Mouse (Mus musculus): Measurements from ENCODE around the gene Nek3.
A peak's percentile ranks its signal among the peaks of the same experiment; 100 is the strongest.

The Nek3 gene

GRCm38 (mm10) chr8:22166080-22166603, at the start of gene Nek3:
Gene Nek3 (minus strand): TSS chr8:22166435.
- DNase-seq (ENCODE audit: low spot score in 2 of 2) = peak; percentile 64 to 77

- peak; percentile 26 to 40 for DNase-seq (ENCODE audit: low spot score in 2 of 2)
These were observed 48.6 kb upstream of the Nek3 start for GRCm38 (mm10) chr8:22214826-22215225.

- DNase-seq (ENCODE audit: low spot score in 2 of 2) = peak in 1 of 2 experiments; percentile 22
These were observed 42.8 kb upstream of the Nek3 start for GRCm38 (mm10) chr8:22209012-22209411.

GRCm38 (mm10) chr8:22207535-22207934, 41.3 kb upstream of the Nek3 start:
- no peak for DNase-seq (ENCODE audit: low spot score in 2 of 2)

GRCm38 (mm10) chr8:22199481-22199880, 33.2 kb upstream of the Nek3 start:
- DNase-seq (ENCODE audit: low spot score in 2 of 2) = no peak

- DNase-seq (ENCODE audit: low spot score in 2 of 2) = no peak
These were observed 31.7 kb upstream of the Nek3 start for GRCm38 (mm10) chr8:22197914-22198313.

GRCm38 (mm10) chr8:22193432-22194010, 27.3 kb upstream of the Nek3 start:
- peak; percentile 21 to 44 for DNase-seq (ENCODE audit: low spot score in 2 of 2)

GRCm38 (mm10) chr8:22192660-22193431, 26.6 kb upstream of the Nek3 start, which contains the start of gene Vps36:
Gene Vps36 (plus strand): TSS chr8:22192809.
- peak; percentile 86 to 87 for DNase-seq (ENCODE audit: low spot score in 2 of 2)

GRCm38 (mm10) chr8:22185431-22186397, 19.5 kb upstream of the Nek3 start, which contains the start of gene Ckap2:
Gene Ckap2 (minus strand): TSS chr8:22185819.
- peak; percentile 79 to 90 for DNase-seq (ENCODE audit: low spot score in 2 of 2)

- no peak for DNase-seq (ENCODE audit: low spot score in 2 of 2)
These were observed 18.6 kb upstream of the Nek3 start for GRCm38 (mm10) chr8:22184884-22185283.

GRCm38 (mm10) chr8:22175966-22176365, 9.7 kb upstream of the Nek3 start:
- no peak for DNase-seq (ENCODE audit: low spot score in 2 of 2)

GRCm38 (mm10) chr8:22169167-22169566, 2.9 kb upstream of the Nek3 start:
- no peak for DNase-seq (ENCODE audit: low spot score in 2 of 2)

GRCm38 (mm10) chr8:22165251-22166079, 770 bp downstream of the Nek3 start:
- DNase-seq (ENCODE audit: low spot score in 2 of 2) = no peak

- no peak for DNase-seq (ENCODE audit: low spot score in 2 of 2)
These were observed 1.8 kb downstream of the Nek3 start for GRCm38 (mm10) chr8:22164431-22164830.

- no peak for DNase-seq (ENCODE audit: low spot score in 2 of 2)
These were observed 4.0 kb downstream of the Nek3 start for GRCm38 (mm10) chr8:22162206-22162605.

- no peak for DNase-seq (ENCODE audit: low spot score in 2 of 2)
These were observed 15.9 kb downstream of the Nek3 start for GRCm38 (mm10) chr8:22150345-22150663.

GRCm38 (mm10) chr8:22149643-22150344, 16.4 kb downstream of the Nek3 start:
- no peak for DNase-seq (ENCODE audit: low spot score in 2 of 2)

- no peak for DNase-seq (ENCODE audit: low spot score in 2 of 2)
These were observed 17.9 kb downstream of the Nek3 start for GRCm38 (mm10) chr8:22148367-22148740.

GRCm38 (mm10) chr8:22147706-22148366, 18.4 kb downstream of the Nek3 start:
- DNase-seq (ENCODE audit: low spot score in 2 of 2) = no peak

- no peak for DNase-seq (ENCODE audit: low spot score in 2 of 2)
These were observed 20.4 kb downstream of the Nek3 start for GRCm38 (mm10) chr8:22145831-22146230.

Data from urinary bladder, postnatal 36 days (tissue).